Mouse (Mus musculus): ENCODE results near the gene Serinc2. TPM values are rescaled to one million over a fixed set of nuclear protein-coding genes. Genes with fewer than 3 reads are reported as not detected.

Serinc2 gene
- total RNA-seq (2014; rRNA removed): 12.6 and 13.5 TPM in 2 replicates
- polyA plus RNA-seq (2015; fragmentation: Nextera tagmentation; extraction: Ambion mirVana): 11.1 and 12.3 TPM in 2 replicates

GRCm38 (mm10) chr4:130279105-130279504 is at the start of gene Serinc2:
Gene Serinc2 (minus strand): TSS chr4:130279205.
- H3K9me3 ChIP-seq (ENCODE audit: low read length): no peaks in the 10 kb centered on the region
- TF ChIP-seq CTCF (IDR thresholded peaks at IDR 0.05): no peak
- WGBS: 79% methylated on average over 2 of the region's 2 CpGs
- no peaks in the 10 kb centered on the region for H3K27me3 ChIP-seq (ENCODE audit: insufficient read depth, low read length)
- H3K4me1 ChIP-seq (ENCODE audit: insufficient read depth, low read length): no peaks in the 10 kb centered on the region
- DNase-seq (ENCODE audit: low spot score) (no peak), ATAC-seq (ENCODE audit: low FRiP score) (no peak)
- H3K4me2 ChIP-seq (ENCODE audit: low read depth, low read length, poor library complexity, severe bottlenecking): no peak within 1 kb of the TSS
- H3K36me3 ChIP-seq (ENCODE audit: insufficient read depth, low read length): no peaks in the 10 kb centered on the region
- H3K27ac ChIP-seq (ENCODE audit: low read depth, low read length): no peak within 1 kb of the TSS
- no peak within 1 kb of the TSS for H3K4me3 ChIP-seq (ENCODE audit: low read depth, low read length)
- H3K9ac ChIP-seq (replicated peaks; ENCODE audit: low read length, poor library complexity, severe bottlenecking): no peak within 1 kb of the TSS

GRCm38 (mm10) chr4:130327366-130327765 is 48.4 kb upstream of the Serinc2 start:
- DNase-seq (ENCODE audit: low spot score): no peak
- H3K4me1 ChIP-seq (ENCODE audit: insufficient read depth, low read length): no peaks in the 10 kb centered on the region; the same call in 1 of the 2 replicates
- TF ChIP-seq CTCF (IDR thresholded peaks at IDR 0.05): no peak
- 81% methylated on average over 9 of the region's 9 CpGs for WGBS
- H3K27me3 ChIP-seq (ENCODE audit: insufficient read depth, low read length): no peaks in the 10 kb centered on the region
- no peak for ATAC-seq (ENCODE audit: low FRiP score)
- H3K9ac ChIP-seq (replicated peaks; ENCODE audit: low read length, poor library complexity, severe bottlenecking): no peak overlapping the region
- H3K4me3 ChIP-seq (ENCODE audit: low read depth, low read length): no peak overlapping the region
- H3K36me3 ChIP-seq (ENCODE audit: insufficient read depth, low read length): peaks cover 30% of the 10 kb centered on the region
- H3K9me3 ChIP-seq (ENCODE audit: low read length): no peaks in the 10 kb centered on the region
- no peak overlapping the region for H3K27ac ChIP-seq (ENCODE audit: low read depth, low read length)
- no peak overlapping the region for H3K4me2 ChIP-seq (ENCODE audit: low read depth, low read length, poor library complexity, severe bottlenecking)

GRCm38 (mm10) chr4:130325446-130325845 is 46.4 kb upstream of the Serinc2 start:
- no peak overlapping the region for H3K27ac ChIP-seq (ENCODE audit: low read depth, low read length)
- peaks cover 39% of the 10 kb centered on the region for H3K36me3 ChIP-seq (ENCODE audit: insufficient read depth, low read length)
- ATAC-seq (ENCODE audit: low FRiP score) (no peak), DNase-seq (ENCODE audit: low spot score) (no peak)
- 96% methylated on average over 2 of the region's 2 CpGs for WGBS
- H3K4me2 ChIP-seq (ENCODE audit: low read depth, low read length, poor library complexity, severe bottlenecking): no peak overlapping the region
- no peaks in the 10 kb centered on the region for H3K9me3 ChIP-seq (ENCODE audit: low read length)
- H3K4me3 ChIP-seq (ENCODE audit: low read depth, low read length): no peak overlapping the region
- H3K4me1 ChIP-seq (ENCODE audit: insufficient read depth, low read length): no peaks in the 10 kb centered on the region; the same call in 1 of the 2 replicates
- no peak overlapping the region for H3K9ac ChIP-seq (replicated peaks; ENCODE audit: low read length, poor library complexity, severe bottlenecking)
- no peaks in the 10 kb centered on the region for H3K27me3 ChIP-seq (ENCODE audit: insufficient read depth, low read length)
- peak; percentile 30 for TF ChIP-seq CTCF (IDR thresholded peaks at IDR 0.05)

DNA sequence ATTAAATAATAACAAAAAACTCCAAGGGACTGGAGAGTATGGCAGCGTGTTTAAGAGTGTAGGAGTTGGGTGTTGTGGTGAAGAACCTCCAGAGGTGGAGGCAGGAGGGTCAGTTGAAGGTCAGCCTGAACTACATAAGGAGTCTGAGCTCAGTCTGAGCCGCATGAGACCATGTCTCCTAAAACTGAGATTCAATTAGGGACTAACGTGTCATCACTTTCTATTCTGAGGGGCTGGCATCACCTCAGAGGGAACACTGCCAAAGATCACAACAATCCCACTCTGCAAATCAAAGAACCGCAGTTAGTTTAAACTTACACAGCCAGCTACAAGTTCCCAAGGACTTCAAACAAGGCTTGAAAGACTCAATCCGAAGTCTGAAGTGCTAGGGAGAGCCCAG is 44.6 kb upstream of the Serinc2 start:
- H3K4me3 ChIP-seq (ENCODE audit: low read depth, low read length): no peak overlapping the region
- no peak overlapping the region for H3K9ac ChIP-seq (replicated peaks; ENCODE audit: low read length, poor library complexity, severe bottlenecking)
- H3K4me2 ChIP-seq (ENCODE audit: low read depth, low read length, poor library complexity, severe bottlenecking): no peak overlapping the region
- no peaks in the 10 kb centered on the region for H3K27me3 ChIP-seq (ENCODE audit: insufficient read depth, low read length)
- ATAC-seq (ENCODE audit: low FRiP score): no peak
- H3K27ac ChIP-seq (ENCODE audit: low read depth, low read length): no peak overlapping the region
- 75% methylated on average over 5 of the region's 5 CpGs for WGBS
- H3K36me3 ChIP-seq (ENCODE audit: insufficient read depth, low read length): peaks cover 36% of the 10 kb centered on the region
- H3K4me1 ChIP-seq (ENCODE audit: insufficient read depth, low read length): no peaks in the 10 kb centered on the region; the same call in 1 of the 2 replicates
- TF ChIP-seq CTCF (IDR thresholded peaks at IDR 0.05): no peak
- no peak for DNase-seq (ENCODE audit: low spot score)
- H3K9me3 ChIP-seq (ENCODE audit: low read length): no peaks in the 10 kb centered on the region

- H3K27ac ChIP-seq (ENCODE audit: low read depth, low read length): no peak overlapping the region
- H3K4me2 ChIP-seq (ENCODE audit: low read depth, low read length, poor library complexity, severe bottlenecking): no peak overlapping the region
- no peaks in the 10 kb centered on the region for H3K9me3 ChIP-seq (ENCODE audit: low read length)
- no peaks in the 10 kb centered on the region for H3K27me3 ChIP-seq (ENCODE audit: insufficient read depth, low read length)
- H3K4me3 ChIP-seq (ENCODE audit: low read depth, low read length): no peak overlapping the region
- no peak for TF ChIP-seq CTCF (IDR thresholded peaks at IDR 0.05)
- DNase-seq (ENCODE audit: low spot score) (no peak), ATAC-seq (ENCODE audit: low FRiP score) (no peak)
- H3K36me3 ChIP-seq (ENCODE audit: insufficient read depth, low read length): peaks cover 40% of the 10 kb centered on the region
- H3K4me1 ChIP-seq (ENCODE audit: insufficient read depth, low read length): no peaks in the 10 kb centered on the region; the same call in 1 of the 2 replicates
- WGBS: 85% methylated on average over 1 of the region's 1 CpGs
- H3K9ac ChIP-seq (replicated peaks; ENCODE audit: low read length, poor library complexity, severe bottlenecking): no peak overlapping the region
Observed at GRCm38 (mm10) chr4:130323165-130323564, 44.2 kb upstream of the Serinc2 start.

DNA sequence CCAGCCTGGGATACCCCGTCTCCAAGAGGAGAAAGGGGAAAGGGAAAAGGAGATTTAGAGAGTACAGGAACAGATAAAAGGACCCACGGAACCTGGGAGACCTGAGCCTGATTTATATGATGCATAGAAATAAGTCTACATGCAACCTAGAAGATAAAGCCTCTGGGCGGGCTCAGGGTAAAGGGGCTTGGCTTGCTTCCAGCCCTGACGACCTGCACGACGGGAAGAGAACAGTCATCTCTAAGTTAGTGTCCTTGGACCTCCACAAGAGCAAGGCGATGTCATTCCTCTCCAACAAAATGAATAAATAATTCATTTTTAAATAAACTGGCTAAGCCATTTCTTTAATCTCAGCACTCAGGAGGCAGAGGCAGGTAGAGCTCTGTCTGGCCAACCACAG is 43.6 kb upstream of the Serinc2 start:
- 81% methylated on average over 7 of the region's 7 CpGs for WGBS
- H3K36me3 ChIP-seq (ENCODE audit: insufficient read depth, low read length): peaks cover 45% of the 10 kb centered on the region

More for the DNA sequence above, 43.6 kb upstream of the Serinc2 start:
- TF ChIP-seq CTCF (IDR thresholded peaks at IDR 0.05): no peak
- Histone ChIP-seq H3K4me1 (ENCODE audit: insufficient read depth, low read length) (no peaks in the 10 kb centered on the region; the same call in 1 of the 2 replicates), H3K9me3 (ENCODE audit: low read length) (no peaks in the 10 kb centered on the region), H3K27me3 (ENCODE audit: insufficient read depth, low read length) (no peaks in the 10 kb centered on the region), H3K4me3 (ENCODE audit: low read depth, low read length) (no peak overlapping the region), H3K9ac (replicated peaks; ENCODE audit: low read length, poor library complexity, severe bottlenecking) (no peak overlapping the region), H3K27ac (ENCODE audit: low read depth, low read length) (no peak overlapping the region), H3K4me2 (ENCODE audit: low read depth, low read length, poor library complexity, severe bottlenecking) (no peak overlapping the region)
- no peak for ATAC-seq (ENCODE audit: low FRiP score)
- DNase-seq (ENCODE audit: low spot score): no peak

Measured in midbrain, postnatal 0 days (tissue).